Mouse (Mus musculus): ENCODE measurements around the gene Srpk2. TPM values are rescaled to one million over a fixed set of nuclear protein-coding genes. Genes with fewer than 3 reads are reported as not detected.
"Not testable (repeated sequence)": the region's sequence is repeated elsewhere in the genome, so short reads cannot be mapped to it uniquely, and the experiment has no call there.

Srpk2 gene
- total RNA-seq, 2 experiments from 2014 or later = 175 to 176 TPM

- intact Hi-C loops (cut with DNase I) = no loop called here
- no peak for DNase-seq (ENCODE audit: extremely low spot score in 1 of 2, low spot score in 2 of 2)
Observed at GRCm38 (mm10) chr5:23579120-23579880, 105.1 kb downstream of the Srpk2 start.

GRCm38 (mm10) chr5:23578322-23578957 is 106.0 kb downstream of the Srpk2 start:
- DNase-seq (ENCODE audit: extremely low spot score in 1 of 2, low spot score in 2 of 2) = no peak
- intact Hi-C loops (cut with DNase I) = no loop called here

DNA sequence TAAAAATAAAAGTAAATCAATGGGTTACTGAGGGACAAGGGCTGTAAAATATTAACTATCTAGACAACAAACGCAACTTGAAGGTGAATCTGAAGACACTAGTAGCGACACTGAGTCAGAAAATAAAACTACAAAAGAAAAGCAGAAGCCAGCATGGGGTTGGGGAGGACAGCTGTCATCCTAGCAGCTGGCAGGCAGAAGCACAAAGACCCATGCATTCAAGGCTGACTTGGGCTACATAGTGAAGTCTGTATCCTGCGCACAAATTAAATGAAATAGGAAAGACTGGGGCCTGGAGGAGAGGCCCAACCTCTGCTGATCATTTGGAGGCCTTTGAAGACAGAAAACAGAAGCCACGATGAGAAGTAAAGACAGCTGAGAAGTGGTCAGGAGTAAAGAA is 106.6 kb downstream of the Srpk2 start:
- intact Hi-C loops (cut with DNase I) = no loop called here
- no peak for DNase-seq (ENCODE audit: extremely low spot score in 1 of 2, low spot score in 2 of 2)

GRCm38 (mm10) chr5:23576336-23577094 is 107.9 kb downstream of the Srpk2 start:
- intact Hi-C loops (cut with DNase I) = no loop called here
- no peak for DNase-seq (ENCODE audit: extremely low spot score in 1 of 2, low spot score in 2 of 2)

GRCm38 (mm10) chr5:23573942-23574341 is 110.5 kb downstream of the Srpk2 start:
- no peak for DNase-seq (ENCODE audit: extremely low spot score in 1 of 2, low spot score in 2 of 2)
- intact Hi-C loops (cut with DNase I) = no loop called here

- DNase-seq (ENCODE audit: extremely low spot score in 1 of 2, low spot score in 2 of 2) = peak in 1 of 2 experiments; percentile 28
- intact Hi-C loops (cut with DNase I) = no loop called here
Observed at GRCm38 (mm10) chr5:23568188-23568587, 116.2 kb downstream of the Srpk2 start.

DNA sequence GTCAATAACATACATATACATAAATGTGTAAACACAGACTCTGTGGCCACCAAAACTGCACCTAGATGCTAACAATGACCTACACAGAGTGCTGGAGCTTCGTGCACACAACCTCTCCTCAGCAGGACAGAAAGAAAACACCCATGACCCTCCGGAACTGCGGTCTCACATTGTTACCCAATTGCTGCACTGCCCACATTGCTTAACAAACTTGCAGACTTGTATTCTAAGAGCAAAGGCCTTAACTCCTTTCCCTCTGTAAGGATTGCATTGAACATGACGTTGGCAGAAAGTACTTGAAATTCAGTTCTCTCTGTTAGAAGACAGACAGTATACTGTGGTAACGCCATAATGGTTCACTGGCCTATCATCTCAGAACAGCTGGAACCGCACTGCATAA is 118.0 kb downstream of the Srpk2 start:
- intact Hi-C loops (cut with DNase I) = no loop called here
- DNase-seq (ENCODE audit: extremely low spot score in 1 of 2, low spot score in 2 of 2) = no peak

DNA sequence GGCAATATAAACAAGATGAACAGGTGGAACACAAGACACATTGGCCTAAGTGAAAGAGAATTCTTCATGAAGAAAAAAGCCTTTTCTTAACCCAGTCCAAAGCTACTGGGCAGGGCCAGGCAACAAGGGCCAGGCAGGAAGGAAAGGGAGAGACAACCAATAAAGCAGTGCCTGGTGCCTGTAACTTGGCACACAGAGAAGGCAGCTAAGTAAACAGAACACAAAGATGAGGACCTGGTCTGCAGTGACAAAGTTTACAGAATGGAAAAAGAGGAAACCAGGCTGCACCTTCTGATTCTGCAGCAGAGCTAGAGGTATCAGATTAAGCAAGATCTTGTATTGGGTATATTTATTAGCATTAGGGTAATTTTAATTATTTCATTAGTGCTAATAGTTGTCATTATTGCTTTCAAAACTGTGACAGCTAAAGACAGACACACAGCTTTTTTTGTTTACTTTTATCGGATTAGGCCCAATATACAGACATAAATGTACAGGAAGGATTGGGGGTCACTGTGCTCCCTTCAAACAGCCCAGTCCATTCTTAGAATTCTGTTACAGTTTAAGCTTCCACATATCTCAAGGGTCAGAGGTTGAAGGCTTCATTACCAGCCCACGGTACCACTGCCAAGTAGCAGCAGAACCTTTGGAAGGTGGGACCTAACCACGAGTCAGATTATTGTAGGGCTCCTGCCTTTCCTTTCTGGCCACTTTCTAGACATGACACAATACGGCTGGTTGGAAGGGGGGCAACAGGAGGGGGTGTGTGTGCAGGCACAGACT is 121.9 kb downstream of the Srpk2 start:
- intact Hi-C loops (cut with DNase I) = no loop called here
- DNase-seq (ENCODE audit: extremely low spot score in 1 of 2, low spot score in 2 of 2) = no peak

DNA sequence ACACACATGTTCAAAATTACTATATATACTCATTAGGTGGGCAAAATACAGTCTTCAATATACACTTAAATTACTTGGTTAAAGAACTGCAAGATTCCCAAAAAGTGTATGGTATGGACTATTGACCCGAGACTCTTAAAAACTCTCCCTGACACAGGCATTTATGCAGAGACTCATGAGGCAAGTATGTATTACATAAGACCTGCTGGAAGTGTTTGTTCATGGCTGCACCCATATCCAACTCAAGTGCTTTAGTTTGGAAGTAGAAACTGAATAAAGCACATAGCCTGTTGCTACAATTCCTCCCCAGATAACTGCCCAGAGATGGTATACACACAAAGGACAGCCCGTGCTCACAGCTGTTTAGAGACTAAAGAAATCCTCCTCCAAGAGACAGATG is 123.2 kb downstream of the Srpk2 start:
- intact Hi-C loops (cut with DNase I) = no loop called here
- DNase-seq (ENCODE audit: extremely low spot score in 1 of 2, low spot score in 2 of 2) = no peak

DNA sequence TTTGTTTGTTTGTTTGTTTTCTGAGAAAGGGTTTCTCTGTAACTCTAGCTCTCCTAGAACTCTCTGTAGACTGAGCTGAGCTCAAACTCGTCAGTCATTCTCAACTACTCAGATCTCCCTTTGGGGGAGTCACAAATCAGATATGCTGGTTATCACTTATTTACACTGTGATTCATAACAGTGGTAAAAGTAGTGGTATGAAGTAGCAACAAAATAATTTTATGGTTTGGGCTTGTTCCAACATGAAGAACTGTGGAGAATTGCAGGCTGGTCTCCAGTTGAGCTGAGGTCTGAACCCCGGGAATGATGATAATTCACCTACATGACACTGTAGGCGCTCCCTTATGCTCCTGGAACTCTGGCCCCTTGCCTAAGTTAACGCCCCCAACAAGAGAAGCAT is 124.2 kb downstream of the Srpk2 start:
- intact Hi-C loops (cut with DNase I) = no loop called here

GRCm38 (mm10) chr5:23556007-23556770 is 128.2 kb downstream of the Srpk2 start:
- intact Hi-C loops (cut with DNase I) = no loop called here
- DNase-seq (ENCODE audit: extremely low spot score in 1 of 2, low spot score in 2 of 2) = no peak

More for the DNA sequence above, 124.2 kb downstream of the Srpk2 start:
- no peak for DNase-seq (ENCODE audit: extremely low spot score in 1 of 2, low spot score in 2 of 2)

DNA sequence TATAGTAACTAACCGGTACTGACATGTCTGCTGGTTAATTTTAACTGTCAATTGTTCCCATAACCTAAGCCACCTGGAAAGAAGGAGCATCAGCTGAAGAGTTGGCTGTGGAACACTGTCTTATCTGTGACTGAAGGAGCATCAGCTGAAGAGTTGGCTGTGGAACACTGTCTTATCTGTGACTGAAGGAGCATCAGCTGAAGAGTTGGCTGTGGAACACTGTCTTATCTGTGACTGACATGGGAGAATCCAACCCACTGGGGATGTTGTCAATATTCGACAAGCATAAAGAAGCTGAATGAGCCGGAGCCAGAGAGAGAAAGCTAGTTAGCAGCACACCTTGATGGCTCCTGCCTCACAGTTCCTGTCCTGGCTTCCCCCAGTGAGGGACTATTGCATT is 131.1 kb downstream of the Srpk2 start:
- intact Hi-C loops (cut with DNase I); DNase-seq (ENCODE audit: extremely low spot score in 1 of 2, low spot score in 2 of 2): not testable (repeated sequence)

- DNase-seq (ENCODE audit: extremely low spot score in 1 of 2, low spot score in 2 of 2) = no peak
- intact Hi-C loops (cut with DNase I) = no loop called here
Observed at GRCm38 (mm10) chr5:23551687-23552086, 132.7 kb downstream of the Srpk2 start.

GRCm38 (mm10) chr5:23535692-23536091 is 148.7 kb downstream of the Srpk2 start:
- intact Hi-C loops (cut with DNase I) = no loop called here

DNA sequence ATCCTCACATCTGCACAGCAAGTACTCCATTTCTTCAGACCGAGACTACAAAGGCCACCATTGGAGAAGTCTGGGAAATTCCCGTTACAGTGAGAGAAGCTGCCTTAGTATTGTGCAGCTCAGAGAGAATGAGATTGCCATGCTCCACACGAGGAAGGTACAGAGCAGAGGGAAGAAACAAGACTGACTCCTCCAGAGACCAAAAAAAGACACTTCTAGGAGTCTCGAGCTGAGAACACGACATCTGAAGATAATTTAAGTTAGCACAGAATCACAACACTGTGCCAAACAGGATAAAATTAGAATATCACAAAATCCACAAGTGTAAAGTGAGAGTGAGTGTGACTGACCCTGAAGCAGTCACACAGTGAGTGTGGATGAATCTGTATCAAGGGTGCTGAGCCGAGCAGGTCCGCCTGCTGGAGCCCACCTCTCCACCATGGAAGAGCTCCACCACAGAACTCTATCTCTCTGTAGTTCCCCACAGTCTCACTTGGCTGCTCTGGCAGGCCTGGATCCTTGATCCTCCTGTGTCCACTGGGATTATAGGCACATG is 152.8 kb downstream of the Srpk2 start:
- intact Hi-C loops (cut with DNase I) = no loop called here

More at GRCm38 (mm10) chr5:23535692-23536091, 148.7 kb downstream of the Srpk2 start:
- no peak for DNase-seq (ENCODE audit: extremely low spot score in 1 of 2, low spot score in 2 of 2)

DNA sequence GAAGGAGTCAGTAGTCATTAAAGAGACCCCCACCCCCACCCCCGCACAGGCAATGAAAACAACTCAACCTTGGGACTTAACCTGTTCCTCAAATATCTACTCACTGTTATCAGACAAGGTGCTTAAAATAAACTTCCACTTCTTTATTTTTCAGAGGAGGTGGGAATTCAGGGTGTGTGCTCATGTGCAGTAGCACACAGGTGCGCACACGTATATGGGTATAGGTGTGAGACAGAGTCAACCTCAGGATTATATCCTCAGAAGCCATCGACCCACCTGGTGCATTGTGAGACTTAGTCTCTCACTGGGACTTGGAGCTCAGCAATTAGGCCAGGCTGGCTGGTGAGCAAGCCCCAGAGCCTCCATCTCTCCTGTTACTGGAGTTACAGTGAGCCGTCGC is 153.3 kb downstream of the Srpk2 start:
- DNase-seq (ENCODE audit: extremely low spot score in 1 of 2, low spot score in 2 of 2) = no peak
- intact Hi-C loops (cut with DNase I) = no loop called here

More for the DNA sequence above, 152.8 kb downstream of the Srpk2 start:
- DNase-seq (ENCODE audit: extremely low spot score in 1 of 2, low spot score in 2 of 2) = no peak

DNA sequence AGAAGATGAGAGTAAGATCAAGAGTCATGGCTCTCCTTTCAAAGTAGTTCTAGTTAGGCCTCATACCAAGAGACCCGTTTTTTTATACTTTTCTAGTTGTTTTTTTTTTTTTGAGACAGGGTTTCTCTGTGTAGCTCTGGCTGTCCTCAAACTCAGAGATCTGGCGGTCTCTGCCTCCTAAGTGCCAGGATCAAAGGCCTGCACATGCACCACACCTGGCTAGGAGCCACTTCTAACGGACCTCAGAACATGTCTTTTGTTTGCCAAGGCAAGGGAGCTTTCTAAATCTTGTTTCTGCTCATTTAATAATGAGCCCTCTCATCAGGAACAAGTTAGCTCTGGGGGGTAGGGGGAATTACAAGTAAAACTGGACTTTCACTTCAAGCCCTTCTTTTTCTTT is 159.8 kb downstream of the Srpk2 start:
- DNase-seq (ENCODE audit: extremely low spot score in 1 of 2, low spot score in 2 of 2) = no peak
- intact Hi-C loops (cut with DNase I) = loop anchor here (10.0 kb wide), 1 partner anchor 220 kb away; no protein-coding TSS in a partner anchor

DNA sequence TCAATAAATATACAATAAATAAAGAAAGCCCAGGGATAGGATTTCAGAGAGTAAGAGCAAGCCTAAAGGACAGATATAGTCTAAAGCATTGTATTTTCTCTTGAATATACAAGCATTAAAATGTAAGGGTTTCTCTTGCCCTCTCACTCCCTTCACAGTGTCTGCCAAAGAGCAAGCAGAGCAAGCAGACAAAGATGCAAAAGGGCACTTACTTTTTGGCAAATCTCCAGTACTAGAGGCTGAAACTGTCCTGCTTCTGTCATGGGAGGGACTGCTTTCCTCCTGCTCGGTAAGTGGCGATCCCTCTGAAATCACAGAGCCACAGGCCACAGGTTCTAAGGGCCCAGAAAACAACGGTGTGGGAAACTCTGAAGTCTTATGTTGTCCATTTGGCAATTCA is 160.5 kb downstream of the Srpk2 start:
- intact Hi-C loops (cut with DNase I) = loop anchor here (10.0 kb wide), 1 partner anchor 221 kb away; no protein-coding TSS in a partner anchor
- DNase-seq (ENCODE audit: extremely low spot score in 1 of 2, low spot score in 2 of 2) = no peak

Data from left cerebral cortex, postnatal 10 days (tissue).